Mouse (Mus musculus): Measurements from ENCODE around the gene Kcnip1.

Gene Kcnip1

DNA sequence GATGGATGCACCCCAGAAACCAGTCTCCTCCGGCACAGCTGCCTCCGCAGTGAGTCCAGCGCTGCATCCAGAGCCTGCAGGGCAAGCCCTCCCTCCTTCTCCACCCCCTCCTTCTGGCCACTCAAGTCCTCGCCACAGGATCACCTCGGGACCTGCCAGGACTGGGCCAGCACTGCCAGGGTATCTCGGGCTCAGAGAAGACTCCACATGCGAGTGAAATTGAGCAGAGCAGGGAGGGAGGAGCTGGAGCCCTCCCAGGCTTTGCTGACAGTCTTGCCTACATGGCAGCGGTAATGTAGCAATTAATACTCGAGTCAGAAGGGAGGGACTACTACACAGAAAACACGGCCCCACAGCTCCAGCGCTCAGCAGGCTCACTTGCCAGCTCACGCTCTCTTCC is at the start of gene Kcnip1:
Kcnip1 (minus strand) TSS at position 215 of the 400 bp plus-strand sequence.
- DNase-seq (ENCODE audit: low spot score) = peak; percentile 13

DNA sequence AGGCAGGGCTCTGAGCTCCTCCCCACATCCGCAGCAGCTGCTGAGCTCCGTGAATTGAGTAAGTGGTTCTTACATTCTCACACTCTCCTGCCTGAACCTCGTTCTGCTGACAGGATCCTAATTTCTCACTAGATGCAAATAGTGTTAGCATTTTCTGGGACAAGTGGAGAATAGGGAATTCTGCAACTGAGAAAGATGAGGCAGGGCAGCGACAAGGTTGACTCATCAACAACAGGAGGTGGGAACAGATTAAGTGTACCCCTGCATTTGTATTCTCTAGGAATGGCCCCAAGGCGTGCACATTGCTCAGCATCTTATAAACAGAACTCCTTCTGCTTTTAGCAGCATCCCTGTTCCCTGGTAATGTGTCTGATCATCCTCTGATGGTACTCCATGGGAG is 47.1 kb upstream of the Kcnip1 start:
- no peak for DNase-seq (ENCODE audit: low spot score)

DNA sequence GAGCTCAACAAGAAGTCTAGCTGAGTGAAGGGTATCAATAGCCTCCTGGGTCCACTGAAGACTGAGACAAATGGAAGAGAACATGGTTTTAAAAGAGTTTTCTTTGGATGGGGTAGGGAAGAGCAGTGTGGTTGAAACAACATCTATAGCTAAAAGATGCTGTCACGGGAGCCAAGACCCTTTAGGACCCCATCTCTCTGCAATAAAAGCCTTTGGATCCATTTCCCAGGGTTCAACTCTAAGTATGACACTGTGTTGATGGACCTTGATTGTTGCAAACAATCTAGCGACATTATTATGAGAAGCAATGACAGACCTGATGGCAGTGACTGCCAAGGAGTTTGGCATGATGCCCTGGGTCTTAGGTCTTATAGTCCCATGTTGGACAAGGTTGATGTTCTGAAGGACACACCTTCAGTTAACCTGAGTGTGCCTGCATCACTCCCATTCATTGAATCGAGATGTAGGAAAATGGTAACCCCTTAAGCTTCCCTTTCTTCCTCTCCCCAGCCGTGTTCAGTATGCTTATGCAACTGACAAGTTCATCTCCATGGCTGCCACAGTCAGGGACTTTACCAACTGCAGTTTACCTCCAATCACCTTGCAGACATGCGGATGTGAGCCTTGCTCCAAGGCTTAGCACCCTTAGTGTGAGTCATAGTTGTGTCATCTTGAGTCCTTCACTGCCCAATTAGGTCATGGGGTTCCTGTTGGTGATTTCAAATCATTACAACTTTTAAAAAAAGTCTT is 43.1 kb upstream of the Kcnip1 start:
- DNase-seq (ENCODE audit: low spot score) = no peak

DNA sequence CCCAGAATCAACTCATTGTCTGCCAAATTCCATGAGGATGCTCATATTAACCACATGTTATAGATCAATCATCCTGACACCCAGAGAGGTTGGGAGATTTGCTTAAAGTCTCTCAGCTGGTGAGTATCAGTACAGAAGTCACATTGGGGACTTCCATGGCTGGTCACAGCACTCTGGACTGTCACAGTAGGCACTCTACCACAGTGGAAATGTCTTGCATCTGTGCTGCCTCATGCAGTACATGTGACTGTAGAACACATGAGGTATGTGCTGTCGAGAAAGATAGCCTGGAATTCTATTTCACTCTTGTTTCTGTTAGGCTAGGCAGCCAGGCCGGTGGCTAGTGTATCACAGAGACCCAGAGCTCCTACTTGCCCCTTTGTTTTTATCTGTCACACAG is 41.8 kb upstream of the Kcnip1 start:
- no peak for DNase-seq (ENCODE audit: low spot score)

DNA sequence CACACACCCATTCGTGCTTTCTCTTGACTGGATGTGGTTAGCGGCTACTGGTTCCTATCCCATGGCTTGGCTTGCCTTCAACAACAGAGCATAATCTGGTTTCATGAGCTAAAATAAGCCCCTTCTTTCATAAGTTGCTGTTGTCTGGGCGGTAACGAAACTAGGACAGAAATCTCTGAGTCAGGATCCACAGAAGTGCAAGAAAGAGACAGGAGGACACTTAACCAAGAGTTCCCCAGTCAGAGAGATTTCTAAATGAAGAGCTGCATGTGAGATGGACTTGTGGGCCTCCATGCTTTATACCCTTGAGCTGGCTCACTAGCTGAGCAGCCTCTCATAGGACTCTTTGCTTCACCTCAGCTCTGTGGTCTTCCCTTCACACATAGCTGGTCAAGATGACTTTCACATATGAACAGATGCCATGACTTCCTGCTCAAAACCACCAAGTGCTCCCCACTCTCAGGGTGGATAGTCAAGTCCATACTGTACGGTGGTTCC is 41.1 kb upstream of the Kcnip1 start:
- no peak for DNase-seq (ENCODE audit: low spot score)

DNA sequence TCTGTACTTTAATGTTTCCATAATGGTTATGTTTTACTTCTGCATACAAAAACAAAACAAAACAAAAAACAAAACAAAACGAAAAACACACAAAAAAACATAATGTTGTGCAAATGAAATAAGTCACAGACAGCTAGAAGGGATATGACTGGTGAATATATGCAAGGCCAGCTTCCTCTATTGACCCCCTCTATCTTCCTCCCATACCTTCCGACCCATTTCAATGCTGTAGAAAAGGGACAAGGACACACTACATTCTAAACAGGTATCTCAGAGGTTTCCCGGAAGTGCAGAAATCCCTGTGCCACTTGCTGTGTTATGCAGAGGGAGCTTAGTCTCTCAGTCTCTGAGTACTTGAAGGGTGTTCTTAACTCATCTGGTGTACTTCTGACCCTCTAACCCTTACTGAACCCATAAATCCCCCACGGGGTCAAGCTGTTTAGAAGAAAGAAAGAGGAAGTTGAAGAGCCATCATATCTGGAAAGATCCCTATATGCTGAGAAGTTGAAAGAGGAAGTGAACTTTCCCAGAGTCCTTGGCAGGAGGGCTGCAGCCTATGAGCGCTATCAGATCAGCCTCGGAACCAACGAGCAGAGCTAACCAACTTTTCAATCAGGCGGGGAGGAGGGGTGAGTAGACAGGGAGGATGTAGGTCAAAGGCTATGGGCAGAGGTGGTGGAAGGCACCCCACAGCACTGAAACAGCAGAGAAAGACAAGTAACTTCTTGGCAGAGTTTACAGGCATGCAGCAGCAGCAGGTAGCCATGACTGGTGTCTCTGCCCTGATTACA is 38.3 kb upstream of the Kcnip1 start:
- no peak for DNase-seq (ENCODE audit: low spot score)

DNA sequence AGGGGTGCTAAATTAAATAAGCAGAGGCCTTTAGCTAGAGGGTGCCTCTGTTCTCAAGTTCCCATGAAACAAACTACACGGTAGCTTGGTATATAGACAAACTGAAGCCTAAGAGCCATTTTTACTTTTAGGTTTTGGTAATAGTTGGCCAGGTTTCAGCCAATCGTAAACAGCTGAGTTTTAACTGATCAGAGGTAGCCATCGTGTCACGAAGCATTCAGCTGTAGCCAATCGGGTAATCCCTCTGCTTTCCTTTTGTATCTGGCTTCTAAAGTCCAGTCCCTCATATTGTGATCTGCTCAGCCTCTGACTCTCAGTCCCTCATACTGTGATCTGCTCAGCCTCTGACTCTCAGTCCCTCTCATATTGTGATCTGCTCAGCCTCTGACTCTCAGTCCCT is 36.7 kb upstream of the Kcnip1 start:
- DNase-seq (ENCODE audit: low spot score) = no peak

DNA sequence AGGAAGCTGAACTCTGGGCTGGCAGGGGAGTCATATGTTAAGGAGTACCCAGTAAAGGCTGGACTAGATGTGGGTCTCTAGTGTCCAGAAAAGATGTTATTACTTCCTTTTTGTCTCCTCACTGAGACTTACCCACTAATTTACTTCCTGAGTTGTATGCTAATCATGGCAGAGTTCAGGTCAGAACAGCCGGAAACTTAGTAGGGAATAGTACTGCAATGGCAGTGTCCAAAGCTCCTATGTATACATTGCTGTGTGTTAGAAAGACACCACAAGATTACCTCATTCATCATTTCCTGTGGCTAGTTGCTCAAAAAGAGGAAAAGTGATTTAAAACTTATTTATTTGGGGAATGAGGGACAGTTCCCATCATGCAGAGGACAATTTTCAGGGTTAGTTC is 32.1 kb upstream of the Kcnip1 start:
- DNase-seq (ENCODE audit: low spot score) = no peak

DNA sequence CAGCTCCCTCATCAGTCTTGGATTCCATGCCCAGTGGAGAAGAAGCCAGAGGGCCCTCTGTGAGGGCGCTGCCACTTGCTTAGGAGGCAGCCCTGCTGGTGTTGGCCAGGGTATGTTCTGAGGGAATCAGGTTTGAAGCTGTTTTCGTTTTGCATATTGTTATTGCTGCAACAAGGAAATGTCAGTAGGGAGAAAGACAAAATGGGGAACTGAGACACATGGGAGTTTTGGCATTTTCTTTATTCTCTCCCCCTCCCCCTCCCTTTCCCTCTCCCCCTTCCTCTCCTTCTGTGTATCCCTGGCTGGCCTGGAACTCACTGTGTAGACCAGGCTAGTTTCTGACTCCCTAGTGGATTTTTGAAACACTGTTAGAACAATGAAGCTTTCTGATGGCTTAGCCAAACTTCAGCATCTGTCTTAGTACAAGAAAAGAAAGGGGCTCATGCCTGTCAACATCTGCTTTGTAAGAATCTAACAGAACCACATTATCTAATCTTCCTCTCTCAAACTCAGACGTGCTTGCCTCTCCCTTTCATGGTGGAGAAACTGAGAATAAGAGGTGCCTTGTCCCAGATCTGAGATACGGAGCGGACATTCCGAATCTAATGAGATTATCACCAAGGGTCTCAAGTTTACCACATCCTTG is 19.2 kb upstream of the Kcnip1 start:
- DNase-seq (ENCODE audit: low spot score) = no peak

DNA sequence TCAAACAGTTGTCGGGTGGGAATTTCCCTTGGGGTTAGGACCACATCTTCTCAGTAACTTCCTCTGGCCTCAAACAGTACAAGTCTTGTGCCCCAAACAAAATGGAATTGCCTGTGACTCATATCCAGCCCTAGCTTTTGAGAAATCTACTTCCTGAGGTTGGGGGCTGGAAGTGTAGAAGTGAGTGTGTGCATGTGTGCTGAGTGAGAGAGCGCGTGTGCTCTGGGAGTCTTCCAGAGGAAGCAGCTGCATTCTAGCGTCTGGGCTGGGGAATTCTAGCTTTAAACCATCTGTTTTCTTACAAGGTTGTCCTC is 17.9 kb upstream of the Kcnip1 start:
- DNase-seq (ENCODE audit: low spot score) = no peak

DNA sequence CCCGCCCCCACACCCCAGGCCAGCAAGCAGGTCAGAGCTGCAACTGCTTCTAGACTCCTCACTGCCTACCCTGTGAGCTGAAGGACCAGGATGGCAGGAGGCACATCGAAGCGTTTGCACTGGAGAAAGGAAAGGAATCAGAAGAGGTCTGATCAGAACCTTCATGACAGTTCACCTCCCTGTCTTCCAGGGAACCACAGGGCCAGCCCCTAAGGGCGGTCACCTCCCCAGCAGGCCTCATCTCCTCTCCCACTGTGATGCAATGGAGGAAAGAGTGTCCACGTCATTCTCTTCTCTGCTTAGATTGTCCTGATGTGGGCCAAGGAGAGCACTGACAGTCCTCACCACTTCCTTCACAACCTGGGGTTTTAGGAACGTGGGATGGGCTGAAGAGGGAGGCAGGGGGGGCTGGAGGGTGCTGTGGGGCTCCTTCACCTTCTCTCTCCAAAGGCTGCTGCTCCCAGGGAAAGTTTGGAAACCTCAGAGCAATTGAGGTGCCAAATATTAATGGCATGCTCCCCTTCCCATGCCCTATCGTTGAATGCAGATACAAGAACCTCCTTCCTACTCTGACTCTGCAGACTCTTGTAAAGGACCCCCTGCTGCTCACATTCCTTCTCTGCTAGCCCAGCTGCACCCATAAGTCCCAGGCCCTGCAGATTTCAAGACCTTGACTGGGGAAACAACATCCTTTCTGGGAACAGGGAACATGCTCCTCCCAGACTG is 17.3 kb upstream of the Kcnip1 start:
- DNase-seq (ENCODE audit: low spot score) = no peak

DNA sequence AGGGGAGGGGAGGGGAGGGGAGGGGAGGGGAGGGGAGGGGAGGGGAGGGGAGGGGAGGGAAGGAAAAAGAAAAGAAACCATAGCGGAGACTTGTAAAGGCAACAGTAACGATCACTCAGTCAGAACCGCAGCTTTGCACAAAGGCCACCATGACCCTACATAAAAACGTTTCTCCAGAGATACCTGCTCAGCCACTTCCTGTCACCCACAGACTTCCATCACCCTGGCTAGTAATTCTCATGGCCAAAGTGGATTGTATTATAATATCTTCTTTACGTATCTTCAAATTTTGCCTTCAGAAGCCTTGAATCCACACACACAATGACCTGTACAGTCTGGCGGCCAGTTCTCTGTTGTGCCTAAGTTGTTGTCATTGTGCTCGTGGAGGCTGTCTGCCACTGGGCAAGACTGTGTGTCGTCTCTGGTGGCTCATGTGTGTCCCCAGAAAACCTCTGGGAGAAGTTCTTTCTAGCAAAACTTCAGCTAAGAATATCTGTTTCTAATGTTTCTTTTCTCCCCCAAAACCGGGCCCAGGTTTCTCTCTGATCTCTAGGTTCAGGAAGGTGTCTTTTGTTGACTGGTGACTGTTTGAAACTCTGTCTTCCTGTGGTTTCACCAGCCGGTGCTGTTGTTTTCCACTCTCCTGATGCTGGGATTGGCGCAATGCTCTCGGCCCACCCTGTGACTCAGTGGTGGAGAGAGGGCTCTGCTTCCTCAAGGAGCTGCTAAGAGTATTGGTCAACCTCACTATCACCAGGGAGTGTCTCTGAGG is 16.6 kb upstream of the Kcnip1 start:
- DNase-seq (ENCODE audit: low spot score) = no peak

DNA sequence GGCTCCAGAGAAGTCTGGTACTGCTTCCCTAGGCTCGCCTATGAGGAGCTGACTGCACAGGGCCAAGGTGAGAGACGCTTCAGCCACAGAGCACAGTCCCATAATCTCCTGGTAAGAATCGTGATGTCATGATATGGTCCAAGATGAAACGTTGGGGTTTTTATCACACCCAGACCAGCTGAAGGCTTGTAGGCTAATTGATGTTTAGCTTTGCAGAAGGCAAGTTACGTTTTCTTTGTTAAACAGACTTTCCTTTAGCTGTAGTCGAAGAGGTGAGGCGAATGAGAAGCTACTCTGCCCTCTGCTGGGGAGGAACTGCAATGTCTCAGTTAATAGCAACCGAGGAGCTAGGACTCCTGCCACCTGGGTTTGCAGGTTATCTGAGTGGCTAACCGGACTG is 15.8 kb upstream of the Kcnip1 start:
- peak; percentile 13 for DNase-seq (ENCODE audit: low spot score)

DNA sequence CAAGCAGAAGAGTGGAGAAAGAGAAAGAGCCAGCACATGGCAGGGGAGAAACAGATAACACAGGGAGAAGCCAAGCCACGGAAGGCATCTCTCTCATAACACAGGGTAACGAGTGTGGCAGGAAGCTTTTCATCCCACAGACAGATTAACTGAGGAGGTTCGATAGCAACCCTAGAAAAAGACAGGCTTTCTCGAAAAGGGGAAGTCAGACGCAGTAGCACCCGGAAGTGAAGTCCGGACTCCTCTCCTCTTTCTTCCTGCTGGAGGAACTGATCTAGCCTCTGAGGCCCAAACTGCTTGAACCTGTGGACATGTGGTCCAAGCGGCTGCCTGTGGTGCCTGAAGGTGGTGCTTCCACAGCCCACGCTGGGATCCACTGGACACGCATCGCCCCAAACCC is 15.3 kb upstream of the Kcnip1 start:
- DNase-seq (ENCODE audit: low spot score) = no peak

DNA sequence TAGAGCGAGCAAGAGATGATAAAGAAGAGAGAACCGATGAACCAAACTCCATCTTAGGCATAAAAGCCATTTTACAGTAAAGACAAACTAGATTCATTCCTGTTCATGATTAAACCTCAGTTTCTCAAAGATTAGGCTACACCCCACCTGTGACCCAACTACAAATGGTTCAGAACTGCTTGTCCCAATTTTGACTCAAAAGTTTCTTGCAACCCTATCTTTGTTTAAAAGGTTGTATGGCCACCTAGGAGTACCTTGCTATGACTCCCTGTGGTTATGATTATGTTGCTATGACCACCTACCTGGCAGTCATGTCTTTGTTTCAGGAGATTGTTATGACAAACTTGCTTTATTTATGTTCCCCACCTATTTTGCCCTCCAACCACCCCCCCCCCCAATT is 14.7 kb upstream of the Kcnip1 start:
- no peak for DNase-seq (ENCODE audit: low spot score)

DNA sequence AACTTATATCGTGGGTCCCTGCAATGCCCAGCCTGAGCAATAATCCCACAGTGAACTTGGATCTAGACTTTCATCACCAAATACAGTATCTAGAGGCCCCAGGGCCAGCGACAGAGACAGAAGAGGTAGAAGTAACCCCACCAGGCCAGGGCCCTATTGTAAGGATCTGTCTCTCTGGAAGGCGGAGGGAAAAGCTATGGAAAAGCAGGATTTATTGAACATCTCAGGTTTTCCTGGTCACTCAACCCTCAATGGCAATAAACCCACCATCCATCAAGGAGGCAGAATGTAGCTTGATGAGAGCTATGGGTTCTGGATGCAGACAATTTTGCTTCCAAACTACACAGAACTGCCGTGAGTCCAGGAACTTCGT is 9.6 kb upstream of the Kcnip1 start:
- DNase-seq (ENCODE audit: low spot score) = no peak

DNA sequence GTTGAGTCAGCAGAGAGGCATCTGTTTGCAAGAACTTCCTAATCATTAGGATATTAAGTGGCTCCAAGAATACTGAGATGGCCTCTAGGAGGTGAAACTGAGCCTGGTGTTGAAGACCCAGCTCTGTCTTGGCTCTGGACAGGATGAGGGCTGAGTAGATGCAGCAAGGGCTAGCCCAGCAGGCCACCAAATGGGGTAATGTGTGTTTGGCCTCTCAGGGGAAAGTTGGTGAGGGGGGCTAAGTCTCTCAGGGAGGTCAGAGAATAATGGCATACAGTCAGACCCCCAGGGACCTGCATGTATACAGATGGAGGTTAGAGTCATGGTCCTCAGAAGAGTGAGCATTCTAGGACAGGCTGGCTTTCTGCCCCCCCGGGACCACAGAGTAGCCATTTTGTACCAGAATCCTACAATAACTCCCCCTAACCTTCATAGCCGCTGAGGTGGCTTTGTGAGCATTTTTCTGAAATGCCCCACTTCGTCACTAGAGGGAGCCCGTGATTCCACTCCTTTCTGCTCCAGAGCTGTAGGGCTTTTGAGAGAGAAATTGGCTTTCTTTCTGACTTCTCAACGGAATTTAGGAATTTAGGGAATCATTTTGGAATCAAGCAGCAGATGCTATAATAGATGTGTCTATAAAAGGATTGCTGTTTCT is 9.1 kb upstream of the Kcnip1 start:
- peak; percentile 45 for DNase-seq (ENCODE audit: low spot score)

DNA sequence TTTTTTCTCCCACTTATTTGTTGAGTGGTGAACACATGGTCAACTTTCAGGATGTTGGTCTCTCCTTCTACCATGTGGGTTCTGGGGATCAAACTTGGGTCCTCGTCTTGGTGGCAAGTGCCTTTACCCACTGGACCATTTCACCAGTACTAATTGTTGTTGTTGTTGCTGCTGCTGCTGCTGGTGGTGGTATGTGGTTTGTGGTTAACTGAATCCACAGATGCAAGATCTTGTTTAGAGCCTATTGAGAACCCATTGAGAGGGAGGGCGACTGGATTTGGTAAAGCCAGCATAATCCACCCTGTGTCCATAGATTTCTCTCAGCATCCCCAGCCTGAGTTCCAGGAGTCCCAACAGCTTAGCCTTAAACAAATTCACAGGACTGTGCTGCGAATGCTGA is 7.5 kb upstream of the Kcnip1 start:
- no peak for DNase-seq (ENCODE audit: low spot score)

DNA sequence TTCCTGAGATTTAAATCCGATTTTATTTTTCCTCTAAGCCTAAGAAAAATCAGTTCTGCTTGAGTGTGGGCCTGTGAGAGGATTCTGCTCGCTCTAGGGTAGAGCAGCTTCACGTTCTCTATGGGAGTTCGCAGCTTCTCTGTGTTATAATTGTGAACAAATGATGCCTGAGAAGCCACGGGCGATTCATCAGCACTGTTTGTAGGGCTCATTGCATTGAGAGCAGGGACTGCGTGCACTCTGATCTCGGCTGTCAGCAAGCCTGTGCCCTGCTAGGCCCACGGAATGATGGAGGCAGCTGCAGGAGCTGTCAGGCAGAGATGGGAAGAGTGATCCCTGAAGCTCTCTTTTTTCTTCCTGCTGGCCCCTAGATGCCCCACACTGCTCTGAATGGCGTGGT is 5.3 kb upstream of the Kcnip1 start:
- DNase-seq (ENCODE audit: low spot score) = no peak

DNA sequence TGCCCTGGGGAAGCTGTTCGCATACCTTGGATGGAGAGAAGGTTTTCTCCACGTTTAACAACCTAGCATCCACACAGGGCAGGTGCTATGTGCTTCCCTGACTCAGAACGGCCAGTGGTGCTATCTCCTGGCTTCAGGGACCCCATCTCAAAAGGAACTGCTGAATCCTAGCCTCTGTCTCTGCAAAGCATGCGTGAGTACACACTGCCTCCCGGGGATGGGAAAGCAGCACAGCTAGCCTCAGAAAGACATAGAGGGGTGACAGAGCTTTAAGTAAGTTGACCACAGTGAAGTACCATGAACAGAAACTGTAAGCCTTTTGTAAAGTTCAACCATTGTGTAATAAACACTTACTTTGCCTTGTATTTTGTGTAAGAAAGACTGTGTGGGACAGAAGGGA is 544 bp upstream of the Kcnip1 start:
- DNase-seq (ENCODE audit: low spot score) = no peak

DNA sequence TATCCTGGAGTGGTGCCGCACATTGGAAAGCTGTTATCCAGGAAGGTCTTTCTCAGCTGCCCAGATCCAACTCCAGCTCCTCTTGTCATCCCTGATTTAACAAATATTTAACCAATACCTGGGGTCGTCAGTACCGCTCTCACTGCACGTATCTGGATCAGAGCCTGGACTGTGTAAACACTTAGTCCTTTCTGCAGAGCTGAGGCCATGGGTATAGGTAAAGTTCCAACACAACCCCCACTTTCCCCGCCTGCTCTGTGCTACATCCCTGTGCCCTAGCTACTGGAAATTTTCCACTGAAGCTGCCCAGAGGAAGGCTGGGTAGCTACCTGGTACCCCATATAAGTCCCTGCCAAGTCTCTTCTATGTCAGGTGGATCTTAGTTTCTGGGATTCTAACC is 3.0 kb downstream of the Kcnip1 start:
- no peak for DNase-seq (ENCODE audit: low spot score)

All from ovary, postnatal 36 days (tissue).